Comparison of ENCODE assay signal across 31 mouse cellular contexts in genomic region chr3:11639329-11639728, GRCm38 (mm10).
"Had no signal": no experiment of that assay in that cellular context is flagged by ENCODE, and none has a peak within 500 bp of the region (broad histone marks: within the 10 kb centered on the region; RNA-seq: fewer than 3 reads in every experiment).

No protein-coding gene starts in this region.

- H3K4me1 ChIP-seq: heart, embryonic 10.5 days; heart, embryonic 12.5 days; heart, embryonic 13.5 days; heart, embryonic 15.5 days; hindbrain, embryonic 10.5 days; hindbrain, embryonic 12.5 days; hindbrain, embryonic 13.5 days; hindbrain, embryonic 15.5 days; intestine, embryonic 15.5 days had no signal

- H3K4me2 ChIP-seq: heart, embryonic 11.5 days; heart, embryonic 12.5 days; heart, embryonic 13.5 days; heart, embryonic 15.5 days; hindbrain, embryonic 12.5 days; hindbrain, embryonic 13.5 days; hindbrain, embryonic 14.5 days; hindbrain, embryonic 15.5 days; intestine, embryonic 15.5 days had no signal

- H3K9ac ChIP-seq: heart, embryonic 12.5 days; heart, embryonic 13.5 days; heart, embryonic 15.5 days; hindbrain, embryonic 12.5 days; hindbrain, embryonic 13.5 days; hindbrain, embryonic 14.5 days; hindbrain, embryonic 15.5 days; intestine, embryonic 15.5 days had no signal

- DNase-seq: heart, postnatal 10 days; heart, postnatal 14 days; heart, postnatal 36 days; heart, postnatal 4 days; kidney, adult 18-20 months; kidney, adult 2 months; kidney, adult 8-10 months; kidney, adult 9 months; kidney, postnatal 10 days; kidney, postnatal 25 days; kidney, postnatal 4 days; layer of hippocampus, adult 9-11 months; layer of hippocampus, postnatal 36 days had no signal

- H3K9me3 ChIP-seq: heart, embryonic 10.5 days; heart, embryonic 13.5 days; heart, embryonic 15.5 days; hindbrain, embryonic 10.5 days; hindbrain, embryonic 12.5 days; hindbrain, embryonic 13.5 days; hindbrain, embryonic 15.5 days; intestine, embryonic 15.5 days had no signal

- H3K4me3 ChIP-seq: heart, embryonic 10.5 days; heart, embryonic 12.5 days; heart, embryonic 13.5 days; heart, embryonic 15.5 days; hindbrain, embryonic 10.5 days; hindbrain, embryonic 12.5 days; hindbrain, embryonic 13.5 days; hindbrain, embryonic 15.5 days; intestine, embryonic 15.5 days; layer of hippocampus, adult 2 months; left cerebral cortex, adult 2 months had no signal

- H3K27ac ChIP-seq: heart, embryonic 10.5 days; heart, embryonic 13.5 days; heart, embryonic 15.5 days; hindbrain, embryonic 10.5 days; hindbrain, embryonic 12.5 days; hindbrain, embryonic 13.5 days; hindbrain, embryonic 14.5 days; hindbrain, embryonic 15.5 days; hindbrain, postnatal 0 days; intestine, embryonic 15.5 days; layer of hippocampus, adult 2 months; left cerebral cortex, adult 2 months had no signal

- ATAC-seq: hindbrain, embryonic 16.5 days; hindbrain, postnatal 0 days; inflammation-experienced regulatory T-cells, adult 6 months; intestine, embryonic 15.5 days; intestine, embryonic 16.5 days; intestine, postnatal 0 days had no signal

- H3K36me3 ChIP-seq: heart, embryonic 10.5 days; heart, embryonic 12.5 days; heart, embryonic 13.5 days; heart, embryonic 15.5 days; hindbrain, embryonic 10.5 days; hindbrain, embryonic 12.5 days; hindbrain, embryonic 13.5 days; hindbrain, embryonic 15.5 days; intestine, embryonic 15.5 days had no signal

- H3K27me3 ChIP-seq: heart, embryonic 12.5 days; heart, embryonic 13.5 days; heart, embryonic 15.5 days; hindbrain, embryonic 12.5 days; hindbrain, embryonic 13.5 days; hindbrain, embryonic 15.5 days; intestine, embryonic 15.5 days had no signal
